ENCODE assay signal across 8 mouse cellular contexts in genomic region chr15:3994852-3995447, GRCm38 (mm10). TPM values are rescaled to one million over a fixed set of nuclear protein-coding genes. Genes with fewer than 3 reads are reported as not detected.
DNase-seq lines count a peak whose midpoint lies in the region; ATAC-seq and TF ChIP-seq lines count a peak whose summit lies in the region.

No protein-coding gene starts in this region.

- H3K4me3 ChIP-seq in kidney, embryonic 15.5 days (replicated peaks), result peak overlapping the region; percentile 88
- H3K4me3 ChIP-seq in bone marrow, adult 2 months (replicated peaks; ENCODE audit: control insufficient read depth, low read depth, low read length), result peak overlapping the region; percentile 80
- peak overlapping the region; percentile 82 for H3K4me3 ChIP-seq in hindbrain, embryonic 14.5 days (replicated peaks; ENCODE audit: low read length)
- H3K4me3 ChIP-seq in midbrain, embryonic 15.5 days, result peak overlapping the region; percentile 87

- no peak for TF ChIP-seq POLR2A in bone marrow, adult 2 months (IDR thresholded peaks at IDR 0.05; ENCODE audit: borderline replicate concordance, control insufficient read depth, low read depth, low read length)

- WGBS in kidney, embryonic 15.5 days, result 27% methylated on average over 14 of the region's 14 CpGs
- WGBS in bone marrow, adult 2 months, result 16% methylated on average over 14 of the region's 14 CpGs
- 25% methylated on average over 14 of the region's 14 CpGs for WGBS in hindbrain, embryonic 14.5 days
- WGBS in midbrain, embryonic 15.5 days, result 28% methylated on average over 14 of the region's 14 CpGs

- no peaks in the 10 kb centered on the region for H3K27me3 ChIP-seq in kidney, embryonic 15.5 days
- no peaks in the 10 kb centered on the region for H3K27me3 ChIP-seq in hindbrain, embryonic 14.5 days (ENCODE audit: control insufficient read depth, insufficient read depth, low read length)
- no peaks in the 10 kb centered on the region for H3K27me3 ChIP-seq in midbrain, embryonic 15.5 days (replicated peaks)

- ATAC-seq in kidney, embryonic 15.5 days (replicated peaks; ENCODE audit: low FRiP score), result no peak
- no peak for ATAC-seq in hindbrain, embryonic 14.5 days (ENCODE audit: low FRiP score)
- no peak for ATAC-seq in midbrain, embryonic 15.5 days (replicated peaks)

- H3K27ac ChIP-seq in kidney, embryonic 15.5 days, result peak overlapping the region; percentile 98
- H3K27ac ChIP-seq in bone marrow, adult 2 months (ENCODE audit: control insufficient read depth, insufficient read depth, low read depth, low read length, poor library complexity), result peak overlapping the region; percentile 96
- H3K27ac ChIP-seq in hindbrain, embryonic 14.5 days, result peak overlapping the region; percentile 94
- peak overlapping the region; percentile 92 for H3K27ac ChIP-seq in midbrain, embryonic 15.5 days

- peaks cover 22% of the 10 kb centered on the region for H3K36me3 ChIP-seq in kidney, embryonic 15.5 days
- H3K36me3 ChIP-seq in hindbrain, embryonic 14.5 days (replicated peaks; ENCODE audit: control insufficient read depth, insufficient read depth), result peaks cover 23% of the 10 kb centered on the region
- peaks cover 5% of the 10 kb centered on the region; the same call in 1 of the 2 replicates for H3K36me3 ChIP-seq in midbrain, embryonic 15.5 days (replicated peaks)

- peak overlapping the region; percentile 73 for H3K4me2 ChIP-seq in kidney, embryonic 15.5 days
- peak overlapping the region; percentile 73 for H3K4me2 ChIP-seq in hindbrain, embryonic 14.5 days (replicated peaks)
- peak overlapping the region; percentile 78 for H3K4me2 ChIP-seq in midbrain, embryonic 15.5 days

- peak overlapping the region; percentile 82 for H3K9ac ChIP-seq in kidney, embryonic 15.5 days
- peak overlapping the region; percentile 80 for H3K9ac ChIP-seq in hindbrain, embryonic 14.5 days
- peak overlapping the region; percentile 94 for H3K9ac ChIP-seq in midbrain, embryonic 15.5 days

- peaks cover 9% of the 10 kb centered on the region for H3K4me1 ChIP-seq in kidney, embryonic 15.5 days
- no peaks in the 10 kb centered on the region; the same call in 1 of the 2 replicates for H3K4me1 ChIP-seq in bone marrow, adult 2 months (ENCODE audit: control insufficient read depth, insufficient read depth, low read length)
- H3K4me1 ChIP-seq in hindbrain, embryonic 14.5 days (replicated peaks; ENCODE audit: control insufficient read depth, insufficient read depth, low read length), result peaks cover 19% of the 10 kb centered on the region
- peaks cover 12% of the 10 kb centered on the region for H3K4me1 ChIP-seq in midbrain, embryonic 15.5 days

- no peak for TF ChIP-seq CTCF in bone marrow, adult 2 months (IDR thresholded peaks at IDR 0.05; ENCODE audit: control insufficient read depth, insufficient read depth, low read length)

- no peak for DNase-seq in kidney, postnatal 10 days
- DNase-seq in hindbrain, embryonic 14.5 days (ENCODE audit: low spot score), result no peak
- DNase-seq in adrenal gland, postnatal 4 days (ENCODE audit: low spot score in 2 of 2), result no peak
- DNase-seq in right cerebral cortex, postnatal 10 days (ENCODE audit: low spot score in 2 of 2), result no peak
- DNase-seq in cerebellum, adult 11 months, result no peak

- H3K9me3 ChIP-seq in kidney, embryonic 15.5 days (replicated peaks), result no peaks in the 10 kb centered on the region
- H3K9me3 ChIP-seq in hindbrain, embryonic 14.5 days (ENCODE audit: control insufficient read depth, low read length), result no peaks in the 10 kb centered on the region
- H3K9me3 ChIP-seq in midbrain, embryonic 15.5 days, result no peaks in the 10 kb centered on the region

RNA-seq across cellular contexts. Expression of gene AW549877, which starts 0.6 kb away (rescaled TPM):
- polyA plus RNA-seq in kidney, embryonic 15.5 days (2015; fragmentation: Nextera tagmentation; extraction: Ambion mirVana), result 37.0 and 38.6 TPM in 2 replicates
- 4.2 and 12.3 TPM in 2 replicates for polyA plus RNA-seq in bone marrow, adult 2 months (2011; ENCODE audit: insufficient read depth, insufficient read length, low replicate concordance, missing spikeins)
- 56.5 and 62.9 TPM in 2 replicates for polyA plus RNA-seq in hindbrain, embryonic 14.5 days (2014; fragmentation: Nextera tagmentation; extraction: Ambion mirVana)
- polyA plus RNA-seq in midbrain, embryonic 15.5 days (2015; fragmentation: Nextera tagmentation; extraction: Ambion mirVana), result 39.3 and 41.2 TPM in 2 replicates
- total RNA-seq in adrenal gland, postnatal 4 days (2021), result 10 to 100 TPM; 49.7 to 51.8 TPM

RNA-seq across cellular contexts. Expression of gene Fbxo4, which starts 15.6 kb away (rescaled TPM):
- polyA plus RNA-seq in kidney, embryonic 15.5 days (2015; fragmentation: Nextera tagmentation; extraction: Ambion mirVana), result 10.9 and 11.7 TPM in 2 replicates
- 8.3 and 15.6 TPM in 2 replicates for polyA plus RNA-seq in bone marrow, adult 2 months (2011; ENCODE audit: insufficient read depth, insufficient read length, low replicate concordance, missing spikeins)
- polyA plus RNA-seq in hindbrain, embryonic 14.5 days (2014; fragmentation: Nextera tagmentation; extraction: Ambion mirVana), result 10.2 and 10.9 TPM in 2 replicates
- 7.9 and 9.4 TPM in 2 replicates for polyA plus RNA-seq in midbrain, embryonic 15.5 days (2015; fragmentation: Nextera tagmentation; extraction: Ambion mirVana)
- 10 to 100 TPM; 19.0 to 19.4 TPM for total RNA-seq in adrenal gland, postnatal 4 days (2021)

RNA-seq across cellular contexts. Expression of gene Oxct1, which starts 31.2 kb away (rescaled TPM):
- 296 and 323 TPM in 2 replicates for polyA plus RNA-seq in kidney, embryonic 15.5 days (2015; fragmentation: Nextera tagmentation; extraction: Ambion mirVana)
- polyA plus RNA-seq in bone marrow, adult 2 months (2011; ENCODE audit: insufficient read depth, insufficient read length, low replicate concordance, missing spikeins), result 12.6 and 31.6 TPM in 2 replicates
- 341 and 388 TPM in 2 replicates for polyA plus RNA-seq in hindbrain, embryonic 14.5 days (2014; fragmentation: Nextera tagmentation; extraction: Ambion mirVana)
- polyA plus RNA-seq in midbrain, embryonic 15.5 days (2015; fragmentation: Nextera tagmentation; extraction: Ambion mirVana), result 285 and 301 TPM in 2 replicates
- total RNA-seq in adrenal gland, postnatal 4 days (2021), result 100 to 1,000 TPM in 1 of 2 experiments, 10 to 100 TPM in 1; 79.8 to 111 TPM
